Mouse (Mus musculus): Measurements from ENCODE around the gene Efhd2. TPM values are rescaled to one million over a fixed set of nuclear protein-coding genes. Genes with fewer than 3 reads are reported as not detected.

Gene Efhd2
- polyA plus RNA-seq, 1 experiment from 2014 or later, result 58.7 TPM

GRCm38 (mm10) chr4:141878621-141879020 lies 3.9 kb upstream of the Efhd2 start:
- Histone ChIP-seq H3K27ac (no peak overlapping the region), H3K4me1 (peaks cover 11% of the 10 kb centered on the region), H3K9me3 (no peaks in the 10 kb centered on the region), H3K36me3 (no peaks in the 10 kb centered on the region), H3K4me3 (no peak overlapping the region), H3K9ac (no peak overlapping the region), H3K27me3 (peaks cover 16% of the 10 kb centered on the region; the same call in 1 of the 2 replicates), H3K4me2 (replicated peaks) (no peak overlapping the region)
- ATAC-seq (ENCODE audit: low FRiP score, low read depth), result no peak
- WGBS, result 57% methylated on average over 7 of the region's 7 CpGs

- no peak overlapping the region for H3K9ac ChIP-seq
- H3K4me2 ChIP-seq (replicated peaks), result peak overlapping the region; percentile 92
- H3K27me3 ChIP-seq, result peaks cover 19% of the 10 kb centered on the region
- 19% methylated on average over 8 of the region's 8 CpGs for WGBS
- H3K4me1 ChIP-seq, result peaks cover 39% of the 10 kb centered on the region
- H3K36me3 ChIP-seq, result peaks cover 9% of the 10 kb centered on the region; the same call in 1 of the 2 replicates
- no peak overlapping the region for H3K27ac ChIP-seq
- ATAC-seq (ENCODE audit: low FRiP score, low read depth), result no peak
- peak overlapping the region; percentile 73 for H3K4me3 ChIP-seq
- H3K9me3 ChIP-seq, result no peaks in the 10 kb centered on the region
These were observed 875 bp upstream of the Efhd2 start for GRCm38 (mm10) chr4:141875481-141876108.

- ATAC-seq (ENCODE audit: low FRiP score, low read depth), result peak; percentile 4; the same call in 1 of the 2 replicates
- Histone ChIP-seq H3K4me3 (peak overlapping the region; percentile 73), H3K27me3 (peaks cover 16% of the 10 kb centered on the region), H3K27ac (no peak overlapping the region), H3K9ac (peak overlapping the region; percentile 82), H3K9me3 (no peaks in the 10 kb centered on the region), H3K4me2 (replicated peaks) (peak overlapping the region; percentile 92), H3K36me3 (peaks cover 9% of the 10 kb centered on the region; the same call in 1 of the 2 replicates), H3K4me1 (peaks cover 43% of the 10 kb centered on the region)
- WGBS, result 3% methylated on average over 19 of the region's 19 CpGs
These were observed 564 bp downstream of the Efhd2 start for GRCm38 (mm10) chr4:141874111-141874600.

GRCm38 (mm10) chr4:141872977-141873376 lies 1.7 kb downstream of the Efhd2 start:
- no peaks in the 10 kb centered on the region for H3K9me3 ChIP-seq
- H3K27ac ChIP-seq, result no peak overlapping the region
- peaks cover 48% of the 10 kb centered on the region for H3K4me1 ChIP-seq
- WGBS, result 83% methylated on average over 9 of the region's 9 CpGs
- no peak for ATAC-seq (ENCODE audit: low FRiP score, low read depth)
- H3K4me3 ChIP-seq, result peak overlapping the region; percentile 73
- H3K36me3 ChIP-seq, result peaks cover 9% of the 10 kb centered on the region; the same call in 1 of the 2 replicates
- H3K9ac ChIP-seq, result 0 out of 2 replicates have a peak overlapping the region, but pooled peaks have one; percentile 82
- H3K27me3 ChIP-seq, result peaks cover 13% of the 10 kb centered on the region
- peak overlapping the region; percentile 92 for H3K4me2 ChIP-seq (replicated peaks)

GRCm38 (mm10) chr4:141871909-141872308 lies 2.8 kb downstream of the Efhd2 start:
- no peaks in the 10 kb centered on the region for H3K9me3 ChIP-seq
- 66% methylated on average over 9 of the region's 9 CpGs for WGBS
- H3K4me2 ChIP-seq (replicated peaks), result peak overlapping the region; percentile 92
- H3K4me1 ChIP-seq, result peaks cover 59% of the 10 kb centered on the region
- ATAC-seq (ENCODE audit: low FRiP score, low read depth), result no peak
- no peak overlapping the region for H3K4me3 ChIP-seq
- peaks cover 9% of the 10 kb centered on the region; the same call in 1 of the 2 replicates for H3K36me3 ChIP-seq
- H3K27ac ChIP-seq, result peak overlapping the region; percentile 52; the same call in 1 of the 2 replicates
- peaks cover 7% of the 10 kb centered on the region for H3K27me3 ChIP-seq
- 0 out of 2 replicates have a peak overlapping the region, but pooled peaks have one; percentile 1 for H3K9ac ChIP-seq

- Histone ChIP-seq H3K9me3 (no peaks in the 10 kb centered on the region), H3K4me2 (replicated peaks) (peak overlapping the region; percentile 92), H3K27ac (peak overlapping the region; percentile 52; the same call in 1 of the 2 replicates), H3K36me3 (peaks cover 9% of the 10 kb centered on the region; the same call in 1 of the 2 replicates), H3K9ac (no peak overlapping the region), H3K4me3 (no peak overlapping the region), H3K27me3 (peaks cover 6% of the 10 kb centered on the region), H3K4me1 (peaks cover 65% of the 10 kb centered on the region)
- no peak for ATAC-seq (ENCODE audit: low FRiP score, low read depth)
- WGBS, result 90% methylated on average over 3 of the region's 3 CpGs
These were observed 3.4 kb downstream of the Efhd2 start for GRCm38 (mm10) chr4:141871333-141871725.

- peaks cover 3% of the 10 kb centered on the region; the same call in 1 of the 2 replicates for H3K27me3 ChIP-seq
- H3K4me2 ChIP-seq (replicated peaks), result no peak overlapping the region
- H3K9me3 ChIP-seq, result no peaks in the 10 kb centered on the region
- peaks cover 67% of the 10 kb centered on the region for H3K4me1 ChIP-seq
- 82% methylated on average over 11 of the region's 11 CpGs for WGBS
- peaks cover 9% of the 10 kb centered on the region; the same call in 1 of the 2 replicates for H3K36me3 ChIP-seq
- H3K9ac ChIP-seq, result no peak overlapping the region
- H3K27ac ChIP-seq, result no peak overlapping the region
- H3K4me3 ChIP-seq, result no peak overlapping the region
- no peak for ATAC-seq (ENCODE audit: low FRiP score, low read depth)
These were observed 3.9 kb downstream of the Efhd2 start for GRCm38 (mm10) chr4:141870666-141871332.

GRCm38 (mm10) chr4:141869436-141870215 lies 5.1 kb downstream of the Efhd2 start:
- no peak overlapping the region for H3K4me3 ChIP-seq
- no peak overlapping the region; the same call in 1 of the 2 replicates for H3K9ac ChIP-seq
- no peak overlapping the region; the same call in 1 of the 2 replicates for H3K27ac ChIP-seq
- no peak overlapping the region for H3K4me2 ChIP-seq (replicated peaks)
- H3K27me3 ChIP-seq, result peaks cover 3% of the 10 kb centered on the region; the same call in 1 of the 2 replicates
- 71% methylated on average over 5 of the region's 5 CpGs for WGBS
- peaks cover 9% of the 10 kb centered on the region; the same call in 1 of the 2 replicates for H3K36me3 ChIP-seq
- peaks cover 62% of the 10 kb centered on the region for H3K4me1 ChIP-seq
- H3K9me3 ChIP-seq, result no peaks in the 10 kb centered on the region
- no peak for ATAC-seq (ENCODE audit: low FRiP score, low read depth)

GRCm38 (mm10) chr4:141868051-141868450 lies 6.7 kb downstream of the Efhd2 start:
- peaks cover 9% of the 10 kb centered on the region; the same call in 1 of the 2 replicates for H3K36me3 ChIP-seq
- no peak overlapping the region for H3K9ac ChIP-seq
- no peak overlapping the region for H3K4me3 ChIP-seq
- peaks cover 51% of the 10 kb centered on the region for H3K4me1 ChIP-seq
- H3K9me3 ChIP-seq, result no peaks in the 10 kb centered on the region
- H3K4me2 ChIP-seq (replicated peaks), result no peak overlapping the region
- ATAC-seq (ENCODE audit: low FRiP score, low read depth), result no peak
- peaks cover under 1% of the 10 kb centered on the region; the same call in 1 of the 2 replicates for H3K27me3 ChIP-seq
- WGBS, result 75% methylated on average over 10 of the region's 10 CpGs
- peak overlapping the region; percentile 74; the same call in 1 of the 2 replicates for H3K27ac ChIP-seq

- WGBS, result 36% methylated on average over 4 of the region's 4 CpGs
- no peak overlapping the region for H3K4me3 ChIP-seq
- peak overlapping the region; percentile 37 for H3K9ac ChIP-seq
- H3K36me3 ChIP-seq, result peaks cover 9% of the 10 kb centered on the region; the same call in 1 of the 2 replicates
- peaks cover 46% of the 10 kb centered on the region for H3K4me1 ChIP-seq
- H3K9me3 ChIP-seq, result no peaks in the 10 kb centered on the region
- H3K27me3 ChIP-seq, result no peaks in the 10 kb centered on the region
- peak overlapping the region; percentile 30 for H3K4me2 ChIP-seq (replicated peaks)
- ATAC-seq (ENCODE audit: low FRiP score, low read depth), result peak; percentile 60
- H3K27ac ChIP-seq, result peak overlapping the region; percentile 74
These were observed 7.2 kb downstream of the Efhd2 start for GRCm38 (mm10) chr4:141867498-141867897.

- Histone ChIP-seq H3K27ac (peak overlapping the region; percentile 74), H3K4me1 (peaks cover 41% of the 10 kb centered on the region), H3K36me3 (peaks cover 10% of the 10 kb centered on the region; the same call in 1 of the 2 replicates), H3K9ac (peak overlapping the region; percentile 37), H3K4me2 (replicated peaks) (peak overlapping the region; percentile 30), H3K4me3 (no peak overlapping the region), H3K9me3 (no peaks in the 10 kb centered on the region), H3K27me3 (no peaks in the 10 kb centered on the region)
- 34% methylated on average over 10 of the region's 10 CpGs for WGBS
- peak; percentile 79 for ATAC-seq (ENCODE audit: low FRiP score, low read depth)
These were observed 7.7 kb downstream of the Efhd2 start for GRCm38 (mm10) chr4:141866933-141867490.
